Mouse (Mus musculus): ENCODE data around the gene Ccdc122. TPM values are rescaled to one million over a fixed set of nuclear protein-coding genes. Genes with fewer than 3 reads are reported as not detected.

Gene Ccdc122
- 3.4 and 3.5 TPM in 2 replicates for polyA plus RNA-seq (2021; fragmentation: Nextera tagmentation)
- long read RNA-seq, experiment 1, partial matches to known transcripts = 4 of 6 reads
- long read RNA-seq, experiment 1, other reads (novel, unspliced or antisense) = 1 of 6 reads
- long read RNA-seq, experiment 2, partial matches to known transcripts = 2 of 8 reads
- long read RNA-seq, experiment 2, other reads (novel, unspliced or antisense) = 0 of 8 reads

GRCm38 (mm10) chr14:77036226-77037046 is at the start of gene Ccdc122, which contains the start of gene Lacc1:
TSS of gene Ccdc122 (plus strand) at chr14:77036772.
TSS of gene Lacc1 (minus strand) at chr14:77036904.

GRCm38 (mm10) chr14:77156222-77156910 is 119.8 kb downstream of the Ccdc122 start, which contains the start of gene Enox1:
TSS of gene Enox1 (plus strand) at chr14:77156763.

Other genes with a start within 250 kb of the Ccdc122 start
- gene Lacc1, start 132 bp downstream of the Ccdc122 start, polyA plus RNA-seq (2021; fragmentation: Nextera tagmentation) = 0.98 and 1.0 TPM in 2 replicates
- 11.7 and 11.8 TPM in 2 replicates for gene Enox1, start 120.0 kb downstream of the Ccdc122 start, polyA plus RNA-seq (2021; fragmentation: Nextera tagmentation)